Mouse (Mus musculus) right cerebral cortex, postnatal 14 days (tissue): ENCODE results near the gene Msh3.
"Not testable (repeated sequence)": the region's sequence is repeated elsewhere in the genome, so short reads cannot be mapped to it uniquely, and the experiment has no call there.

Experiments
- DNase-seq: peaks from one replicate; pipeline ENCODE4 v3.0.0; 2022

Msh3 gene

DNA sequence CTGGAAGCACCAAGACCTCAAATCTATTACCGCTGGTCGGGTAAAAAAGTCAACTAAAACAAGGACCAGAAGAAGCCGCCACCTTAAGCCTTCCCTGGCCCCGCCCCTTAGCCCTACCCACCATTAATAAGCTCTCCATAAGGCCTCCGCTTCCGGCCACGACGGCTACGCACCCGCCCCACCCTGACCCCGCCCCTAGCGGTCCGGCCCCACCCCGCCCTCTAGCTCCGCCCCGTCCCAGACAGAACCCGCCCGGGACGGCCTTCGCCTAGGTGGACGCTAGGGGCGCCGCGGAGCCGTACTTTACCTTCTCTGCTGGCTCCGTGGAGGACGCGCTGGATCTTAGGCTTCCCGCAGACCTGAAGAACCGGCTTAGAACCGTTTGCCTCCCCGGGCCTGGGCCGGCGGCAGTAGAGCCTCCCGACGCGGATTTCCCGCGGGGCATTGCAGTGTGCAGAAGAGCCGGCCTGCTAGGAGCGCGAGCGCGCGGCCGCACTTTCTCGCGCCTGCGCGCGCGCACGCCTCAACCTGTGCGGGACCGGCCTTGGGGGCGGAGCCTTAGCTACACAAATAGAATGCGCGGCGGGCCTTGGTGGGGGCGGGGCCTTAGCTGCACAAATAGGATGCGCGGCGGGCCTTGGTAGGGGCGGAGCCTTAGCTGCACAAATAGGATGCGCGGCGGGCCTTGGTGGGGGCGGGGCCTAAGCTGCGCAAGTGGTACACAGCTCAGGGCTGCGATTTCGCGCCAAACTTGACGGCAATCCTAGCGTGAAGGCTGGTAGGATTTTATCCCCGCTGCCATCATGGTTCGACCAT lies at the start of gene Msh3, which contains the start of gene Dhfr:
TSS of gene Msh3 (minus strand) at position 548 of the 816 bp plus-strand sequence.
TSS of gene Dhfr (plus strand) at position 271 of the 816 bp plus-strand sequence.
- peak; percentile 98 for DNase-seq

DNA sequence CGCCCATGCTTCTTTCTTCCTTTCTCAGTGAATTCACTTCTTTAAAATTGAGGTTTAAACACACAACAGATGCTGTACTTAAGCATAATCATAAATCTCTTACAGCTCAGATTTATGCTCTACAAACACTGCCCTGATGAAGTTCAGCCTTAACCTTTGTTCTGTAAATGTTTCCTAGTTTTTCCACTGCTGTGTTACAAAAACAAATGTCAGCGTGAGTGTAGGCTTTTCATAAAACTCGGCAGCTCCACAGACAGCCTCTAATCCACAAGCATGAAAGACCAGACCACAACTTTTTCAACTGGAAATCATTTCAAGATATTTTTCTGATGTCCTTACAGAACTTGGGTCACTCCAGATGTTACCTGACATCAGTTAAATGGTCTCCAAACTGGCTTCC lies 48.7 kb upstream of the Msh3 start:
- no peak for DNase-seq

DNA sequence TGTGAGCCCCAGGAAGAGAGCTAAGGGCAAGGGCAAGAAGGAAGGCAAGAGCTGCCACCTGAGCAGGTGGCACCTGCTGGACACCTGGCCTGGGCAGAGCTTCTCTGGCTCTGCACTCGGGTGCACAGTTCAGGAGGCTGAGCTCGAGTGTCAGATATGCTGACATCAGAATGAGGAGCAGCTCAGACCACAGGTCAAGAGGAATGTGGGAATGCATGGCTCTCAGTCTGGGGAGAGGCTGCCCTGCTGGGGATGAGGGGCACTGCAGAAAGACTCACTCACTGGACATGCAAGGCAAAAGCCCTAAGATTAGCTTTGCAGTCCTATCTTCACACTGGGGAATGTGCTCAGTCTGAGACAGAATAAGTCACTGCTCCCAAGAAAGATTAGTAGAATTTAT lies 47.3 kb upstream of the Msh3 start:
- no peak for DNase-seq

DNA sequence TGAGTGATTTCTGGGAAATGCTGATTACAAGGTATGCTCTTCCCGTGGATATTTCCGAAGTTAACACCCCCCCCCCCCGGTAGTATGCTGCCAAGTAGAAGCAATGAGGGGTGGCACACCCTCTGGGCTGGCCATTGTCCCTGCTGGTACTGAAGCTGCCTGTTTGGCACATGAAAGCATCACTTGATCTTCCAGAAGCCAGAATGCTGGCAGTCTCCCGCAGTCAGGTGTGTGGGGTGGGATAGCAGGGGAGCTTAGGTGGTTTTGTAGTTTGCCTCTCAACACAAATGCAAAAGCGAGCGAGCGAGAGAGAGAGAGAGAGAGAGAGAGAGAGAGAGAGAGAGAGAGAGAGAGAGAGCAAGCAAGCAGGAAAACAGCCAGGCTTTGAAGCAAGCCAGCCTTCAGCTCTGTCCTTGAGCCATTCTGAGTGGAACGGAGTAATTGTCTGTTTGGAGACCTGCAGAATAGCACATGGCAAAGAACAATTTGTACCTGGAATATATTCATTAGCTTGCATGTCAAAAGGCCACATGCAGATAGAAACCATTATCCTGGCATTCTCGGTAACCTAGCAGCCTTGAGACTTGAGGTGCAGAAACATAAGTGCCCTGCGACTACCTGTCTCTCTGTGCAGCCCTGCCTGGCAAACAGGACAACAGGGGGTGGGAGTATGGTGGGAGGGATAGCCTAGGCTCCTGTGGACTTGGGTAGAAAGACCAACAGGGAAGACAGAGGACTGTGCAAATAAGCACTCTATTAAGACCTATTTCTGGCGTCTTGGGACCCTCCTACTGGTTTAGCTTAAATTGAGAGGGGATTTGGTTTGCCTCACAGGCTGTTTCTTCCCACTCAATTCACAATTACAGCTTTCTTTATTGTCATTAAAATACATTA lies 43.9 kb upstream of the Msh3 start:
- no peak for DNase-seq

DNA sequence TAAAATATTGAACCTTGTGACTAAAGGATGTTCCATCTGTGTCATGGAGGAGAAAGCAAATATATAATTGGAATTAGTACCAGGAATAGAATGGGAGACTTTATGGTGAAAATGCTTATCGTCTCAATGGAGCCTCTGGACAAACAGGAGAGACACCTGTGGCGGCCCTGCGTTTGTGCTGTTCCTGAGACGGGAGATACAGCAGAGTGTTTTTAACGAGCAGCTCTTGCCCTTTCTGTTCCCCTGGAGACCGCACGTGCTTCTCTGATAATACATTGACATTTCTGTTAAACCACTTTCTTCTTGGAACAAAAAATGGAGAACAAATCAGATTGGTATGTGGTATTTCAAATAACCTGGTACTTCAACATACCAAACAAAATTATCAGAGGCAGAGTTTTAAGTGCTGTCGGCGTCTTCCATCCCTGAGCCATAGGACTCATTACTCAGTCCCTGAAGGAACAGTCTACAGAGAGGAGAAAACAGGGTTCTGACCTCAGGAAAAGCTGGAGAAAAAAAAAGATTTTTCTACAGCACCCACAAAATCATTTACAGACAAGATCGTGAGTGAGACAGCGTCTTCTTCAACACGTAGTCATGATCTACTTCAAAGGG lies 38.4 kb upstream of the Msh3 start:
- no peak for DNase-seq

DNA sequence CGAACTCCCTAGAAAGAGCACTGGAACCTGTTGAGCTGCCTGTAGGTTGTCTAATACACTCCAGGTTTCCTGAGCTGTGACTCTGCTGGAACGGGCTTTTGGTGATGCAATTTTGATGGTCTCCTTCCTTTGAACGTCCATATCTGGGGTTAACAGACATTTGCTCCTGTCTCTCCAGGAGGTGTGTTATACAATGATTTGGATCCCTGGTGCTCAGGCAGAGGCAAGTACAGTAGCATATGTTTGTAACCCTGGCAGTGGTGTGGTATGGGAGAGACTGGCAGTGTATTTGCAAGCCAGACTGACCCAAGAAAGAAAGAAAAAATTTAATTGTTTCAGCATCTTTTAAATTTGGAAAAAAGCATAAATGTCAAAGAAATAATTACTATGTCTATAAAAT lies 32.6 kb upstream of the Msh3 start:
- DNase-seq = no peak

DNA sequence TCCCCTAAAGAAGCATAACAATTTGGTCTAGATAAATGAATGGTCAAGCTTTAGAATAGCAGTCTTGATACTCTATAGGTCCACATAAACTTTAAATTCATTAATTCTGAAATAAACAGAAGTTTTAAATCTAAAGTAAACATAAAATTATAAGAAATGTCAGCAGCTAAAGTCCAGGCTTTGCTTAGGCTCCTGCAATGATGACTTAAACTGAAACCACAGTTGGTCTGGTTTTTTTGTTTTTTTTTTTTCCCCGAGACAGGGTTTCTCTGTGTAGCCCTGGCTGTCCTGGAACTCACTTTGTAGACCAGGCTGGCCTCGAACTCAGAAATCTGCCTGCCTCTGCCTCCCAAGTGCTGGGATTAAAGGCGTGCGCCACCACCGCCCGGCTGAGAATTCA lies 16.7 kb upstream of the Msh3 start:
- not testable (repeated sequence) for DNase-seq

DNA sequence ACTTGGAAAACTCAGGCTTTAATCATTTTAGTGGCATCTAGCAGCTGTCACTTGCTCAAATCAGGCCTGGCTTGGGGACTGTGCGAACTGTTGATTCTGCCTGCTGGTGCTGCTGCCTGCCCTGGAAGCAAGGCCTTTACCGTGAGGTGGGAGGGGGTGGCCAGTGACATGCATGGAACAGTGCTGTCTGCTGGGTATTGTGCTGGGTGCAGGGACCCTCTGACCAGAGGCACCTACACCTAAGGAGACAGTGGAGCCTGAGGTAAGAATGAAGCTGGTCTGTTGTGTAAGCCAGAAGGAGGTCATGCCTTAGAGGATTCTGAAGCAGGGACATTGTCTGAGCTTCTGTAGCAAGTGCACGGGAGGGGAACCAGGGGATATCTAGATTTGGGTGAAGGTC lies 16.0 kb upstream of the Msh3 start:
- DNase-seq = no peak

DNA sequence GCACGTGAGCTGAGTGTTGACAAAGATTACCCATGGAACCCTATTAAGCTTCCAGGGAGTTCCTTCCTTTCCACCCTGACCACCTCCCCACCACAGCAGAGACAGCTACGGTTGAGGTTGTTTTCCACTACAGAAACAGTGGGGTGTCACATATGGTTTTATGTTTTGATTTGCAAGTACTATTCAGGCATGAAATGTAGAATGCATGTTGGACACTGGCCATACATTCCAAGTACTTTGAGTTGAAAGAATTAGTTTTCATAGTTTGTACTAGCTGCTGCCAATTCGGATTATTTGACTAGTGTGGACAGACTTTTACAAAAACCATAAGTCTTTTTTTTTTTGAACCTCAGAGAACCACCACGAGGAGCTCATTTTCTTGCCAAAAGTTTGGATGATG lies 10.5 kb upstream of the Msh3 start:
- DNase-seq = no peak

DNA sequence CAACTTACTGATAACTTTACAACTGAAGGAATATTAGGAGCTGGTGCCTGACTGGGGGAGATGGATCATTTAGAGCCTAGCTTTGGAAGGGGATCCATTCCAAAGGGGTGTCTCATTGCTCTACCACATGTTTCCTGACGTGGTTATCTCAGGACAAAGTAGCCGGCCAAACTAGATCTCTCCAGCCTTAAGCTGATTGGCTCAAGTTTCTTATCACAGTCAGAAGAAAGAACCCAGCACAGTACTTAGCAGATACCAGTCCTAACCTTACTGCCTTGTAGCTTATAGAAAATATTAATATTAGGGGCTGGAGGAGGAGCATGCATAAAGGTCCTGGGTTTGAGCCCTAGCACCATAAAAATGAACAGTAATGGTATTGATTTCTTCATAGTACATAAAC lies 6.8 kb upstream of the Msh3 start:
- DNase-seq = no peak

DNA sequence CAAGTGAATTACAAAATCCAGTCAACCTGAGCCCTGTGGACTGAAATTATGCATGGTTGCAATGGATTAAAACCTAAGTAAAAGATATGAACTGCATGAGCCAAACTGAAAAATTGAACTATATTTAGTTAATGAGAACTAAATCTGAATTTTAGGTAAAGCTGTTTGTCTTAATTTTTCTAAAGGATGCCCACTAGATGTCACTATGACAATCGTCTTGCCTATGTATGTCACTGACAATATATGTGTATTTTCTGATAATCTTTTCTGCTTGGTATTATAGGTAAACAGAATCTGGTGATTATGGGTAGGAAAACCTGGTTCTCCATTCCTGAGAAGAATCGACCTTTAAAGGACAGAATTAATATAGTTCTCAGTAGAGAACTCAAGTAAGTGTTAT lies 2.8 kb upstream of the Msh3 start:
- no peak for DNase-seq

DNA sequence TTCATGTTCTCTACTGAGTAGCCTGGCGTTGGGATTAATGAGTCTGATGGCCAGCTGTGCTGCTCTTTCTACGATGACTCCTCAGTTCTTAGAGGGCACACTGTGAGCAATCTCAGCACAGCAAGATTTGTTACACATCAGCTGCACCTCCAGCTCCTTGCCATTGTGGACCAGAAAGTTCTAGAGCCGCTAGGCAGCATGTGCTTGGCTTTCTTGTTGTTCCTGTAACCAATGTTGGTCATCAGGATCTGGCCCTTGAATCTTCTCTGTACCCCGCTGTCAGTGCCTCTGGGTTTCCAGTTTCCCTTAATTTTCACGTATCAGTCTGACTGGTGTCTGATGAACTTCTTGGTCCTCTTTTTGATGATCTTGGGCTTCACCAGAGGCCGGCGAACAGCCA lies 1.6 kb upstream of the Msh3 start:
- no peak for DNase-seq

DNA sequence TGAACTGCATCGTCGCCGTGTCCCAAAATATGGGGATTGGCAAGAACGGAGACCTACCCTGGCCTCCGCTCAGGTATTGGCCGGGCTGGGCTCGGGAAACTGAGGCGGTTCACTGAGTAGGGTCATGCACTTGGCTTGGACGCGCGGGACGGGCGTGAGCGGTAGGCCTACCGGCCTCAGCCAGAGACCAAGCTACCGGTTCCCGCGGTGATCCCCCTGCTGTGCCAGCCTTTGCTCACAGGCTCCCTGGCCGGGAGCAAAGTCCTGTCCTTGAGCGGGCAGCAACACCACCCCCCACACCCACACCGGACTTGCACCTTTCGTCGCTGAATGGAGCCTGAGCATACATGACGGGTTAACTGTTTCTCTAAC lies 455 bp upstream of the Msh3 start:
- no peak for DNase-seq

DNA sequence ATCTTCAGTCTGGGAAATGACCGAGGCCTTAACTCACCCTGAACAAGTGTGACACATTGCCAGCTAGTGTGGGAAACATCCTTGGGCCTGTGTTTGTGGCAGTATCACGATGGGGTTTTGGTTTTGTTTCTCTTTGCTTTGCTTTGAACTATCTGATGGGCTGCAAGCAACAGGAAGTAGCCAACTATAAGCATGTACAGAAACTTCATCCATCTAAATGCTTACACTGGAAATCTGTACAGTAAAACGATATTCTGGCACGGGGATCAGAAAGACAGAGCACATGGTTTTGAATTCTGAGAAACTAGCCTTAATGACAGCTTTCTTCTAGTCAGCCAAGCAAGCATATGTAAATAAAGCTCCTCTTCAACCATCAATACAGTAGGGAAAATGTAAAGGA lies 847 bp downstream of the Msh3 start:
- DNase-seq = no peak

DNA sequence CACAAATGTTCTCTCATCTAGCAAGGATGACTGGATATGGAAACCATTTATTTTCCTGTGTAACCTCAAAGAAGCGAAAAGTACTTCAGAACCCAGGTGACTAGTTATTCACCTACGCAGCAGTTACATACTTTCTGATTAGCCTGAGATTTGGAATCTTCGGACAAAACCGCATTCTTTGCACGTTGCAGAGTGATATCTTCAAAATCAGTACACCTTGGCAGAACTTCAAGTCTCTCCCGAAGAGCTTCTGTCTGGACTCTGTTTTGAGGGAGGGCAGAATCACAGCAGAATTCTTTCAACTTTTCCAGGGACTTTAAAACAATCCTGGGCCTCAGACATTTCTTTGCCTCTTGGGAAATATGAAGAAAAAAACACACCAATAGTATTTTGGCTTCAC lies 3.7 kb downstream of the Msh3 start:
- no peak for DNase-seq

DNA sequence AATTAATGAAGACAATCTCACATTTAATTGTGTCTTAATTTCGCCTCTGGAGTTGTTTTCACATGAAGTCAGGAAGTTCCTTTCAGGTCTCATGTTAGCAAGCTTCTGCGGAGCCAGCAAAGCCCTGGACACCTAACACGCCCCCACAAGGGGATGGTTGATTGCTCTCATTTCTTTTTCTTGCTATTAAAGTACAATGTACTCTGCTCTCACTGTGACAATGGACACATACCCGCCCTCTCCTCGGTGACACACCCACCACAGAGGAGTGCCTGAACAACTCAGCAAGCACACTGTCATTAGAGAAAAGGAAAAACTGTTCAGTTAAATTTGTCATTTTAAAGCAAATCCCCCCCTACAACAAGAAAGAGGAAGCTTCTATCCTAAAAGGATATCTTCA lies 8.5 kb downstream of the Msh3 start:
- DNase-seq = no peak

DNA sequence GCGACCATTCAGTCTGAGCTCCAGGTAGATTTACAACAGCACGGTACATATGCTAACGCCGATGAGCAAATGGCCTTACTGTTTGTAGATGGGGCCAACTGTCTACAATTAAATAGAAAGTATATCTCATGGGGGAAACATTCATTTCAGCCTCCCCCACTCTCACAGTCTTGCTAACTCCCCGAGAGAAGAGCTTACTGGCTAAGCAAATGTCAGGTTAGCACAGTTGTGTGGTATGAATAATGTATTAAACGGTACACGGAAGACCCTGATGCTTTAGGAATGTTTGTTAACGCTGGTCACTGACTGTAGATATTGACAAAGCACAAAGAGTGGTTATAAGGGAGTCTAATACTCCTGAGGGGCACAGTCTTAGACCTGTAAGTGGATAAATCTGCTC lies 10.8 kb downstream of the Msh3 start:
- no peak for DNase-seq

DNA sequence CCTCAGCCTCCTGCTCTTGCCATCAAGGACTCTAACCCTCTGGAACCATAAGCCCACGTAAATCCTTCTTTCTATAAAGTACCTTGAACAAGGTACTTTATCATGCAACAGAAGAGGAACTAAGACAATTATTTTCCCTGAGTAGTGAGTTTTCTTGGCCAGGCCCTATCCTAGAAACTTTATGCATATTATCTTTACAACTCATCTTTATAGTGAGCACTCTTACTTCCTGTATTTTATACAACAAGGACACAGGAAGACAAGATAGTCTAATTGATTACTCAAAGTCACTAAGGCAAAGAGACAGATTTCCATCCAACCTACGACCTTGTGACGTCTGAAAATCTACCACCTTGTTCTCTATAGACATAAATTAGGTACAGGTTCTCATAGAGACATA lies 15.0 kb downstream of the Msh3 start:
- no peak for DNase-seq

DNA sequence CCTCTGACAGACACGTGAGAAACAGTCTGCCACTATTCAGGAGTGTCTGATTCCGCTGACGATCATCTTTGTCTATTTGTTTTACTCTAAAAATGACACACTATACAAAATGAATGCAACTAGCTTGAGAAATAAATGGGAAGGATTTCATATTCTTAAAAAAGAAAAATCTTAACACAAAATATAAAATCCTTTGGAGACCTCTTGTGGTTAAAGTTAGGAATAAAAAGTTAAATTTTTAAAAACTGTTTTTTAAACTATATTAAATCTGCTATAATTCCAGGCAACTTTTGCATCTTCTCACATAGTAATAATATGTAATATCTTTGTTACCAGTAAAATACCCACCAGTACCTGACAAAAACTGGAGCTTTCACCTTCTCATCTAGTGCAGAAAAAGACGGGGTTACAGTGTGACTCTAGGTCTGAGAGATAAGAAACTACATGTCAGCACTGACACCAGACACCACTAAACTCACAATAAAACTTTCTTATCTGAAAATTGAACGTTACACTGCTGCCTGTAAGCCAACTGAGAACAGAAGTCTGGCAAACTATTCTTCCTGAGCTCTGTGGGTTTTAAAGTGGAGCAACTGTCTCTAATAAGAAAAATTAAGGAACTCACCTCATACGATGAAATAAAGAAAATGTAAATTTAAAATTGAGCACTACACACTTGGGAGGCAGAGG lies 16.9 kb downstream of the Msh3 start:
- no peak for DNase-seq

DNA sequence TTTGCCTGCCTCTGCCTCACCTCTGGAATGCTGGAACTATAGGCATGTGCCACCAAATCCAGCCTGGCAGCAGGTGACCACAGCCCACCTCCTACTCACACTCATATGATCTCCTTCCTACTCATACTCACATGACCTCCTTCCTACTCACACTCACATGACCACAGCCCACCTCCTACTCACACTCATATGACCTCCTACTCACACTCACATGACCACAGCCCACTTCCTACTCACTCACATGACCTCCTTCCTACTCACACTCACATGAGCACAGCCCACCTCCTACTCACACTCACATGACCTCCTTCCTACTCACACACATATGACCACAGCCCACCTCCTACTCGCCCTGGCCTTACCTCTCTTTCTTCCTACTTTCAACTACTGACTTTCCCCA lies 17.9 kb downstream of the Msh3 start:
- DNase-seq = no peak

DNA sequence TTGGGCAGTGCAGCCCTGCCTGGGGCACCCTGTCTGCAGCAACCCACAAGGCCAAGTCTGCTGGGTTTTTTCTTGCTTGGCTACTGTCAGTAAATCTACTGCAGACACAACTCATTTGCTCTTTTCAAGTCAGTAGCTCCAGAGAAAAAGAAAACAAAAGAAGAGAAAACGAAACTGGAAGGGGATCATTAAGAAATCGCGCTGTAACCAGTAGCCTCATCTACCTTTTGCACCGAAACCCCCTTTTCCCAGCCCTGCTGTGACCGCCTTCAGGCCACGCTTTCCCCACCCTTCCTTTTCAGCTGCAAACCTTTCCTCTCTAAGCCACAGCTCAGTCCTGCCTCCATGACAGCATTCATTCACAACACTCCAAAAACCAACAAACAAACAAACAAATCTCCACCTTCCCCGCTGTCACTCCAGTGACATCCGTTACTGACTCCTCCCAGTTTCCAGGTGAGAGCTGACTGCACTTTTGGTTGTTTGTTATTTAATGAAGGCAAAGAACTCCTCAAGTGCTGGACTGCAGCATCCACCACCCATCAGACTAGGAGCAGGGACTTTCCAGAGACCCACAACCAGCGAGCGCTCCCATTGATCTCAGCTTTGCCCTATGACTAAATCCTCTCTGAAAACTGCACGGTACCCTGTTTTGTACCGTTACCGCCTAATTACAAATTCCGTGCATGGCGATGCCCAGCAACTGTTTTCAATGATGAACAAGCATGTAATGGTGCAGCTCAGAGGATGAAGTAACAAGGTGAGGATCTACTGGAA lies 22.5 kb downstream of the Msh3 start:
- DNase-seq = no peak

DNA sequence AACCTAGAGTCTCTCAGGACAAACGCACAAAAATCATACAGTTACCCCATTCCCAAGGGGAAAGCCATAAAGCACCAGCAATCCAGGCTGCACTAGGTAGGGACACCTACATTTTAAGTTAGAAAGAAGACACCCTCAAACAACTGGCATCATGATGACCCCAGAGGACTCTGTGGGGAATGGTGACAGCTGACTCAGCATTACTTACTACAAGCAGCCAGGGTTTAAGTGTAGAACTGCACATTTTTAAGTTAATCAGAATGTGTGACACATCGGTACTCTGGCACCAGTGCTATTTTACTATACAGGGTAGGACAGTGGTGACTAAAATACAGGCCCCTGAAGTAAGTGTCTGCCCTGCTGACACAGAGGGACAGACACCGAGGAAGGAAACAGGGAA lies 24.2 kb downstream of the Msh3 start:
- DNase-seq = no peak
